Mouse (Mus musculus) cerebellum, postnatal 25 days (tissue): ENCODE measurements around the gene Gabre.
A peak's percentile ranks its signal among the peaks of the same experiment; 100 is the strongest.

Experiments used
- DNase-seq, 2 experiments: peaks; one replicate each; pipeline ENCODE4 v3.0.0; 2021; ENCODE audit warnings: mixed read lengths in 2 of 2

Gene Gabre

DNA sequence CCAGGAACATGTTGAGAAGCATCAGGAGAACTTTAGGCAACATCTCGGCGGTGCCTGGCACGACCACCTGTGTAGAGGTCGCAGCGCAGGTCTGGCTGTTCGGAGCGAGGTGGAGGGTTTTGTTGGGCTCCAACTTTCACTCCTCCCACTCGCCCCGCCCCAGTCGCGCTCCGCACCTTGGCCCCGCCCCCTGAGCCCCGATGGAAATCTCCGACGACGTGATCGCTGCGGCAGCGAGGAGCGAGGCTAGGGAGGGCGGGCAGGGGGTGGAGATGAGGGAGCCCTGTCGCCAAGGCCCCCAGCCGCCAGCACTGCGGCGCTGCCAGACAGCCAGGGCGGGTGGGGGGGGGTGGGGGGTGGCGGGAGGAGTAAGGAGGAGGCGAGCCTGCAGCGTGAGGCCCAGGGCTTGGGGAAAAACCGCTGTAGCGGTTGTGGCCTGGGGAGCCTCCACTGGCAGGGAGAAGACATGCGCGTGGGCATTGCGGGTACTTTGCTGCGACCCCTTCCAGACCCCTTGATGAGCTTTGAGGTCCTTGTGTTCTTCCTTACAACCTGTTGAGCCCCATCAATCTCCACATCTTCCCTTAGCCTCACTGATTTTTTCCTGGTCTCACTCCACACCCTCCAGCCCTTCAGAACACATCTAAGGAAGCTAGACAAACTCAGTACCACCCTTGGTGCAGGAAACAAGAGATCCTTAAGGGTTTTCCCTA is at the start of gene Gabre:
Gene Gabre (minus strand): TSS at position 145 of the 713 bp plus-strand sequence.
- peak; percentile 4 to 24 for DNase-seq

DNA sequence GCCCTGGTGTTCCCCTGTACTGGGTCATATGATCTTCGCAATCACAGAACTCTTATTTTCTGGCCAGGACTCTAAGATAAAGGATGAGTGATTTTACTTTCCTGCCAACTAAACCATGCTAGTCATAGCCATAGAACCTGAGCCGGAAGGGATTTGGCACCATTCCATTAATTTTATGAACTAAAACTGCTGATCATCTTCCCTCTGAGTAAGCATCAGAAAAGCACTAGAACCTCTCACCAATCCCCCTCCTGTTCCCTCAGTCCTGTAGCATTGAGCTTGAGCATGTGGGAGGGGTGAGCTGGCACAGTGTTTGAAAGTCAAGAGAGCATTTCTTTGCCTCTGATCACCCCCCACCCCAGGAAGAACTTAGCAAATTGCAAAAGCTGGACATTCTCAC is 23.2 kb upstream of the Gabre start:
- no peak for DNase-seq

DNA sequence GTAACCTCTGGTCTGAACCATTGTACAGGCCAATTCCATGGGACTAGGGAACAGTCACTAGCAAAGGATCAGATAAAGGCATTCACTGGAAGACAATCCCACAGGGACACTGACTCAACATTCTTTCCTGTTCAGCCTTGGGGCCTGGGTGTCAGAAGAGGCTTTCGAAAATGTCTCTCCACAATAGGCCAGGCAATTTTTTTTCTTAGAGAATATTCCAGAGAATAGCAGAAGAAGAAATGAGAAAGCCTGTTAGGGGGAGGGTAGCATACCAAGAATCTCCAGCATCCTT is 715 bp upstream of the Gabre start:
- DNase-seq, result no peak

DNA sequence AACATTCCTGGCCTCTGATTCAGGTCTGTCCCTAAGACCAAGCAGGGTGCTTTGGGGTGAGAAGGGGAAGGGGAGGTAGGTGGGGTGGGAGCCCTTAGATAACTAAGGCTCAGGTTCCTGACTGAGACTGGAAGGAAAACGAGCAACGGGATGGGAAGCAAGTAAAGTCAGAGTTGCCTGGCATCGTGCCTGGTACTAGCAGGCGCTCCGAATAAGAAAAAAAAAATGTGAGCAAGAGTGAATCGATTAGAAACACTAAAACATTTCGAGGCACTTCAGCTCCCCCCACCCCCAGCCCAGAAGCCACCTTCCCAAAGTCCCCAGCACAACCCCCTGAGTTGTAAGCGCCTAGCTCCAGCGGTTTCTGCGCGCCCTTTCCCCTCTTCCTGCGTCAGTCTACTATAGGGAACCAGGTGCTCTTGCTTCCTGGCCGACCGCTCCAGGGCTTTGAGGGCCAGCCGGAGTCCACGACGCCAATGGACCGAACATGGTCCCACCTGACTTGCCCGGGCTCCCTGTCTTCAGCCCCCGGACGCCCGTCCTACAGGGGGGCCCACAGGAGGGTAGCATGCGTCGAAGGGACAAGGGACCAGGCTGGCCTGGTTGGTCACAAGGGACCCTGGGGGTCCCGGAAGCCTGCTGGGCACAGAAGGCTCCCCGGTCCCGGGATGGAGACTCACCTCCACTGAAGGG is 491 bp downstream of the Gabre start:
- DNase-seq, result peak; percentile 2 to 6

DNA sequence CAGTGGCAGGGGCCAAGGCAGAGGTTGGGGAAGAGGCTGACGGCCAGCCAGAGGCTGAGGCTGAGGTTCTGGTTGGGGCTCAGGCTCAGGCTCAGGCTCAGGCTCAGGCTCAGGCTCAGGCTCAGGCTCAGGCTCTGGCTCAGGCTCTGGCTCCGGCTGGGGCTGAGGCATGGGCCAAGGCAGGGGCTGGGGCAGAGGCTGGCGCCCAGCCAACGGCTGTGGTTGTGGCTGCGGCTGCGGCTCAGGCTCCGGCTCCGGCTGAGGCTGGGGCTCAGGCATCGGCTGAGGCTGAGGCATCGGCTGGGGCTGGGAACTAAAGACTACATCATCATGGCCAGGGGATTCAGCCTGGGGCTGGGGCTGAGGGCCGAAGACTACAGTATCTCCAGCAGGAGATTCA is 4.0 kb downstream of the Gabre start:
- peak; percentile 4 to 9 for DNase-seq

DNA sequence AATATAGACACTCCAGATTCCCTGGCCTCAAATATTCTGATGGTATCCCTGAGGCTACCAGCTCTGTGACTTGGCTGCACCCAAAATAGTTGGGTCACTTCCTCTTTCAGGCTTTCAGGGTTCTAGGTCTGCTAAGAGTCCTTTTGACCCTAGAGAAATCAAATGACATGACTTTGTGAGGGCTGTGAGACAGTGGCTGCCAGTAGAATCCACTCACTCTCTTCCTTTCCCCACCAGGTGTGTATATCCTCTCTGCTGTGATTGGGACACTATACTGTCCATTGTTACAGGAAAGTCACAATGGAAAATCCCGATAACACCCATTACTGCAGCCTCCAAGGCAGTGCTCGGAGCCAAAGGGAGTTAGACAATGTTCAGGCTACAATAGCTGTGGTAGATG is 52.9 kb downstream of the Gabre start, which contains the start of gene Magea4:
Gene Magea4 (plus strand): TSS at position 301 of the 400 bp plus-strand sequence.
- DNase-seq, result no peak
